Mouse (Mus musculus) left cerebral cortex, postnatal 36 days (tissue): Measurements from ENCODE around the gene Sugp2. TPM values are rescaled to one million over a fixed set of nuclear protein-coding genes. Genes with fewer than 3 reads are reported as not detected.

ENCODE experiments used
- DNase-seq, 2 experiments: peaks; one replicate each; pipeline ENCODE4 v3.0.0; 2021 to 2022; ENCODE audit warnings: low spot score in 2 of 2, mixed read lengths in 1 of 2
- intact Hi-C: fragments of 180-260 bp; cut with DNase I; formaldehyde crosslinking; loops from one replicate; pipeline ENCODE4 v1.15.1; 2025
- total RNA-seq, 2 experiments: library from RNA; stranded (reverse); gene quantifications; 2 replicates each; pipeline ENCODE4 v1.2.3; 2021

Sugp2 gene
- total RNA-seq, 2 experiments from 2014 or later, result 105 to 126 TPM

DNA sequence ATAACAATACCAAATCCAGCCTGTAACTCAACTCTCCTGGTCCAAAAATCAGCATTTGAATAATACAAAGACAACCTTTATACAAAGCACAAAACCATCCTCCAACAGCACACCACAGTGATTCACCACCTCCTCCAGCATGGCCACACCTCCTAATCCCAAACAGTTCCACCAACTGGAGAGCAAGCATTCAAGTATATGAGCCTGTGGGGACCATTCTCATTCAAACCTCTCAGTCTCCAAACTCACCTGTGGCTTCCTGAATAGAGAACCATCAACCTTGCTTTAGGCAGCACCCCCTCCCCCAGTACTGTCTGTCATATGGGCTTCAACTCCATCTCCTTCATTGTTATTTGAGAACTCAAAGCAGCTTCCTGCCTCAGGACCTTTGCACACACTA is 40.3 kb downstream of the Sugp2 start:
- intact Hi-C loops, result no loop called here
- no peak for DNase-seq

GRCm38 (mm10) chr8:70276476-70276875 is 42.5 kb downstream of the Sugp2 start:
- intact Hi-C loops, result no loop called here
- DNase-seq, result no peak

DNA sequence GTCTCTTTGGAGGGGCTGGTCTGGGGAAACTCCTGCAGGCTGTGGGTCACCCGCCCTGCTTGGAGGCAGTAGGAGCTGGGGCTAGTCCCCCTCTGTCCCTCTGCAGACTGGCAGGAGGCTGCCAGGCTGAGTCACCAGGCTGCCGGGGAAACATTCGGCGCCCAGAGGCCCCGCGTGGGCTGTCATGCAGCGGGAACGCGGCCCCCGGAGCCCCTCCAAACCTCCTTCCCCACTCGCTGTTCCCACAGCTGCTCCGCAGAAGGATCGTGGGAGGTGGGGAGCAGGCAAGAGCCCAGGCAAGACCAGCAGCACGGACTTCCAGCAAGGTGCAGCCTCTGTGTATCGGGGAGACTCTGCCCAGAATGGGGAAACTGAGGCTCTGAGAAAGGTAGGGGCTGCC is 44.1 kb downstream of the Sugp2 start:
- DNase-seq, result peak; percentile 33 to 57
- intact Hi-C loops, result no loop called here

DNA sequence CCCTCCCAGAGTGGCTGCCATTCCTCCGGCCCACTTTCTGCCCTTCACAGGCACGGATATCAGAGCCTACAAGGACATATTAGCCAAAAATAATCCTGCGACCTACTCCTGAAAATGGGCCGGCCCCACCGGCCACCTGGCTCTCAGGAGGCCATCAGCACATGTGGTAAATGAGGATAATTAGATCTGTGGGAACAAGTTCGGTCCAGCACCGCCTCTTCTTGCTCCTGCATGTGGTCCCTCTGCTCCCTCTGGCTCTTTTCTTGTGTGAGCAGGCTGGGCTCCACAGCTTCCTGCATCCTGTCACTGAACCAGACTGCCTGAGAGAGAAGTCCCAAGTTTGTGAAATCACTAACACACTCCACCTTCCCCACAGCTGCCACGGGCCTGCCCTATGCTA is 45.2 kb downstream of the Sugp2 start:
- intact Hi-C loops, result no loop called here
- DNase-seq, result no peak

DNA sequence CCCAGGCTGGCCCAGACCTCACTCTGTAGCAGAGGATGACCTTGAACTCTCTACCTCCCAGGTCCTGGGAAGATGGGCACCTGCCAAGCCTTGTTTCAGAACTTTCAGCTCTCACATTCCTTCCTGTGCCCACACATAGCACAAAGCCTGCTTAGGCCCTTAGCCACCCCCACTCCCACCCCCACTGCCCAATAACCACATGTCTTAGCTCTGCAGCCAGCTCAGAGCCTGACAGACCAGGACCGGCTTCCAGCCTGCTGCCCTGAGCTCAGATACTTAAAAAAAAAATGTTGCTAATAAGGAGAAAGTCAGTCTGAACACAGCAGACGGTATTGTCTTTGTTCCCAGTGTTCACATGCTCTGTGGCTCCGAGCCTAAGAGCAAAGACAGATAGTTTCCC is 47.0 kb downstream of the Sugp2 start:
- DNase-seq, result no peak
- intact Hi-C loops, result no loop called here

DNA sequence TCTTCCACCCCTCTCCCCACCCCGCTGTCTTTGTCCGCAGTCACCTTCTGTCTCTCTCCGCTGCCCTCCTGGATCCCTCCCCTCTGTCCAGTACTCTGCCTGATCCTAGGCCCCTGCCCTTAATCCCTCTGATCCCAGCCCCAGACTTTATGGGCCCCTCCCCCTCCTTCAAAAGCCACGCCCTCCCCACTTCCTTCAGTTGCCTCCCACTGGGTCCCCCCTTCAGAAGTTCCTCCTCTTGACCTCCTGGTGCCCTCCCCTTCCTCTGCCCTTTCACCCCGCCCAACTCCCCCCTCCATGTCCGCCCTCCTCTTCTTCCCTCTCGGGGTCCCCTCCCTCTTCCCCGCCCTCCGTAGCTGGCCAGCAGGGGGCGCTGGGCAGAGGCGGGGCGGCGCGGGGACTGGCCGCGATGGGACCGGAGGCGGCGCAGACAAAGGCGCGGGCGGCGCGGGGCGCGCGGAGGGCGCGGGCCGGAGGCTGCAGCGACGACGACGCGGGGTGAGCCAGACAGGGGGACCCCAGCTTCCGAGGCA is 48.6 kb downstream of the Sugp2 start, which contains the start of gene Homer3:
Gene Homer3, plus strand, starts transcription at position 225 of the 533 bp plus-strand sequence.
- intact Hi-C loops, result no loop called here
- peak; percentile 71 to 78 for DNase-seq

- intact Hi-C loops, result no loop called here
- DNase-seq, result no peak
These were observed 49.4 kb downstream of the Sugp2 start for GRCm38 (mm10) chr8:70283136-70284077.

DNA sequence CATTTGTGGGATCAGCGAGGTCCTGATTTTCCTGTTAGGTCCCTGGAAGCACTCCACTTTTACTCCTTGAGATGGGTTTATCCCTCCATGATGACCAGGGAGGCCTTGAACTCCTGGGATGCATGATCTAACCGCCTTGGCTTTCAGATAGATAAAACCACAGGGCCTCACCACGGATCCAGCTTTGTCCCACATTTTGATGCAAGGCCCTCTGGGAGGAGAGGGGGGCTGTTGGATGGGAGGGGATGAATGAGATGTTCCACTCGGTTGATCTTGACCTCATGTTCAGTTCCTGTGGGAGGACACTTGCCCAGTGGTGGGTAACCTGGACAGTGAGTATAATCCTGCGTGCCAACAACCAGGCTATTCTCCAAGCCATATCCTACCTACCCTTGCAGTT is 50.4 kb downstream of the Sugp2 start:
- intact Hi-C loops, result no loop called here
- no peak for DNase-seq

GRCm38 (mm10) chr8:70285304-70285703 is 51.3 kb downstream of the Sugp2 start:
- intact Hi-C loops, result no loop called here

GRCm38 (mm10) chr8:70286737-70287136 is 52.7 kb downstream of the Sugp2 start:
- intact Hi-C loops, result no loop called here
- no peak for DNase-seq

More at GRCm38 (mm10) chr8:70285304-70285703, 51.3 kb downstream of the Sugp2 start:
- no peak for DNase-seq

- intact Hi-C loops, result no loop called here
- DNase-seq, result no peak
These were observed 60.0 kb downstream of the Sugp2 start for GRCm38 (mm10) chr8:70293988-70294405.

DNA sequence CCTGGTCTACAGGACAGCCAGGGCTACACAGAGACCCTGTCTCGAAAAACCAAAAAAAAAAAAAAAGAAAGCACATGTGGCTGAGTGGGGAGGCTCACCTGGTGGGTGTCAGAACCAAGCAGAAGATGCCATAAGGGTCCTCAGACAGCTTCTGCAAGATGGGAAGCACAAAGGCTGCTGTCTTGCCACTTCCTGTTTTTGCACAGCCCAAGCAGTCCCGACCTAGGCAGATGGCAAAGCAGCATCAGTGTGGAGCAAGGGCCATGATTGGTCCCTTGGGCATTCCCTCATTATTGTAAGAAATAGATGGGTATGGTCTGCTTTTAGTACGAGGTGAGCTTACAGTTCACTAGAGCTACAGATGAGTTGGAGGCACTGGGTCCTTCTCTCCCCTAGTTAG is 66.9 kb downstream of the Sugp2 start:
- no peak for DNase-seq
- intact Hi-C loops, result no loop called here

DNA sequence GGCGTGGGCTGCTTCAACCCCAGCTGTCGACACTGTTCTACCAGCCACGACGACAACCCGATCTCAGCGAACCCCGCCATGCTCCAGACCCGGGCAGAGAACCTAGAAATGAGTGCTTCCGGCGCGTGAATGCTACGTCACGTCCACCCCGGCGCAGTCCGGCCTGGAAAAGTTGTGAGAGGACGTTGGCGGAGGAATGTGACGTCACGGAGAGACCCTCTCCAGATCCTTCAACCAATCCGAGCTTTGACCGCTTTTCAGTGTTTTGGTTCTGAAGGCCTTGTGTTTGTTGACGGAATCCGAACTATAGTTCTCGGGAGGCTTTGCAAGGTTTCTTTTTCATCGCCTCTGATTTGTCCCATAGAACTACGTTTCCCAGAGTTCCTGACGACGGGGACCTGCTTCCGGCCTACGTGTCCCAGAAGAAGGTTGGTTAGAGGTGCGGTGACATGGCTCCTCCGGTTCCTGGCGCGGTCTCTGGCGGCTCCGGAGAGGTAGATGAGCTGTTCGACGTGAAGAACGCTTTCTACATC is 68.4 kb downstream of the Sugp2 start, which contains the start of the genes Ddx49 and Cope:
Gene Ddx49, minus strand, starts transcription at position 132 of the 533 bp plus-strand sequence.
Gene Cope, plus strand, starts transcription at position 161 of the 533 bp plus-strand sequence.
- peak; percentile 97 for DNase-seq
- intact Hi-C loops, result no loop called here

DNA sequence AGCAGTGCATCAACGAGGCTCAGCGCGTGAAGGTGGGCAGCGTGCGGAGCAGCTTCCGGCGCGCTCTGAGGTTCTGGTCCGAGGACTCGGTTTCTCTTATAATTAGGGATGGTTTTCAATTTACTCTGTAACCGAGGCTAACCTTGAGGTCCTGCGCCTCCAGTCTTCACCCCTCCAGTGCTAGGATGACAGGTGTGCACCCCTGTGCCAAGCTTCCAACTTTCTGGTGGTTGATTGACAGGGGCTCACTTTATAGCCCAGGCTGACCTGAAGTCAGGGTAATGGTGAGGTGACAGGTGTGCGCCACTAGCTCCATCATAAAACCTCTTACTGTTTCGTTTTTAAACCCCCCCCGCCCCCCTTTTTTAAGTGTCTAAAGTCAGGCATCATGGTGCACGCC is 68.9 kb downstream of the Sugp2 start:
- no peak for DNase-seq
- intact Hi-C loops, result no loop called here

DNA sequence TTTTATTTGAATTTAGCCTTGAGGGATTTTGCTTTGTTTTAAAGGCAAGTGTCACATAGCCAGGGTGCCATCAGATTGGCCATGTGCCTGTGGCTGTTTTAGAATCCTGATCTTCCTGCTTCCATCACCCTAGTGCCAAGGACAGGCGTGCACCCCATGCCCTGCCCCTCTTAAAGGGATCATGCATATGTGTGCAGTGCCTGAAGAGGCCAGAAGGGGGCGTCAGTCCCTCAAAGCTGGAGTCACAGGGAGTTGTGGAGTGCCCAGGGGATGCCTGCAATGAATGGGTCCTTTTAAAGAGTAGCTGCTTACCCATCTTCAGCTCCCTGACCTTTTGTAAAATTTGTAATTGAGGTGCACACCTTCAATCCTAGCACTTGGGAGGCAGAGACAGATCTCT is 75.3 kb downstream of the Sugp2 start:
- intact Hi-C loops, result no loop called here
- DNase-seq, result no peak

GRCm38 (mm10) chr8:70313399-70313798 is 79.4 kb downstream of the Sugp2 start:
- intact Hi-C loops, result no loop called here
- DNase-seq, result no peak

DNA sequence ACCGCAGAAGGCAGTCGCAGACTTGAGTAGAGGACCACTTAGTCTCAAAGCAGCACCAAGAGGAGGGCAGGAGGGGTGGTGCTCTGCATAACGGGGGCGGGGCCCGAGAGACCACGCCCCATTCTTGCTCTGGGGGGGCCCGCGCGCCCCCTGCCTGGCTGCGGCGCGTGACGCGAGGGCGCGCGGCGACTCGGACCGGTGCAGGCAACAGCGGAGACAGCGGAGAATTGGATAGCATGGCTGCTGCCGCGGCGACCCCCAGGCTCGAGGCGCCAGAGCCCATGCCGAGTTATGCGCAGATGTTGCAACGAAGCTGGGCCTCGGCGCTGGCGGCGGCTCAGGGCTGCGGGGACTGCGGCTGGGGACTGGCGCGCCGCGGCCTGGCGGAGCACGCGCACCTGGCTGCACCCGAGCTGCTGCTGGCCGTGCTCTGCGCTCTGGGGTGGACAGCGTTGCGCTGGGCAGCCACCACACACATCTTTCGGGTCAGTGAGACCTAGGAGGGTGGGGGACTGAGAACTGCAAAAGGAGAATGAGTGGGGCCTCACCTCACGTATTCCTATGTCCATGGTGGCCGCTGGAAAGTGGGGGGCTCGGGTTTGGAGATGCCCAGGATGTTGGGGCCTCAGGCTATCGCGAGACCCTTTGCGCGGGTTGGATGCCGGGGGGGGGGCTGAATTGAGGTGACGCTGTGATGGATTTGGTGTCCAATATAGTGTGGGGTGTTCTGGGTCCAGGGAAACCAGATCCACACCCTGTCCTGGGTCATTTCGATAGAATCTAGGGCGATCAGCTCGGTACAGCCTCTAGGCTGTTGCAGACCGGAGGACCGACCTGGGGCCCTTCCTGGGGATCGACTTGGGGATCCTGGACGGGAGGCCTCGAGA is 81.8 kb downstream of the Sugp2 start, which contains the start of gene Cers1:
Gene Cers1, plus strand, starts transcription at position 152 of the 887 bp plus-strand sequence.
- intact Hi-C loops, result no loop called here

DNA sequence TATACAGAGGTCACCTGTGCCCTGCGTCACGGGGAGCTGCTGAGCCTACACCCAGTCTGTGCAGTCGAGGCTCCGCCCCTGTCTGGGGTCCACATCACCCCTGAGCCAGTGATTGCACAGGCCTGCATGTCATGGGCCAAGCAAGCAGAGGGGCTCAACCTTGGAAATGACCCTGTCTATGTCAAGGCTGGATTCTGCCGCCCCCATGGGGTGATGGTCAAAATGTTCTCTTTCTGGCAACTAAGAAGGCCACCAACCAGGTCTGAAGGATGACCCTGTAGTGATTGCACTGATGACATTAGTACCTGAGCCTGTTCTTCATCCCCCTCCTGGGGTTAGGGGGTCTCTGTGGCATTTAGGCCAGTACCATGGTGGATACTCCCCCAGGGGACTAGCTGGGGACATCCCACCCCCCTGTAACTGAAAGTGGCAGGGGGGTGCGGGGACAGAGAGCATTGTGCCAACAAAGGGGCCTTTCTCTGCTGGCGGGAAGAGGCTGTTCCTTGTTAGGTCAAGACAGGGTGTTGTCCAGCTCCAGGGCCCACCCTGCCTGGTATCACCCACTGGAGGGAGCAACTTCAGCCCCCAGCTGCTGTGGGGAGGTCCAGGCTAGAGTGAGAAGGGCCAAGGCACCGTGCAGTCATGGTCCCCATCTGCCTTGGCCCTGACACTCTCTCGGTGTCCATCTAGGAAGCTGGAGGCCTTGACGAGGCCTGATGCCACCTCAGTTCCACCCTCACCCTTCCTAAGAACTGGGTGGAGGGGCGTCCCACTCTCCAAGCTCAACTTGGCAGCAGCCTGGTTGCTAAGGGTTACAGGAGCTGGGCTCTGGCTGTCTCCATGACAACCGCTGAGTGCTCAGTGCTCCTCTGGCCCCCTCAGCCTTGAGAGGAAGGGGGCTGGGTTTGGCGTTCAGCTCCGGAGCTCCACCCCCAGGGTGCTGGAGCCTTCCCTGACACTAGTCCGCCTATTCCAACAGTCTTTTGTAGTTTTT is 82.8 kb downstream of the Sugp2 start:
- intact Hi-C loops, result no loop called here

More for the DNA sequence above, 81.8 kb downstream of the Sugp2 start, which contains the start of gene Cers1:
- peak; percentile 82 to 91 for DNase-seq

More for the DNA sequence above, 82.8 kb downstream of the Sugp2 start:
- peak; percentile 85 to 86 for DNase-seq
